Mouse (Mus musculus) CH12.LX (cell line): Measurements from ENCODE around the gene Mroh3. TPM values are rescaled to one million over a fixed set of nuclear protein-coding genes. Genes with fewer than 3 reads are reported as not detected.
A peak's percentile ranks its signal among the peaks of the same experiment; 100 is the strongest.

Experiments used
- DNase-seq: peaks from one replicate; pipeline ENCODE4 v3.0.0-alpha.2; 2013; ENCODE audit errors: extremely low read depth
- H3K27ac ChIP-seq: 2 replicates; pipeline ENCODE4 v1.5.1; 2012; ENCODE audit warnings: low read depth, mild to moderate bottlenecking, control low read depth, moderate library complexity; ENCODE audit not compliant: insufficient read depth
- H3K27me3 ChIP-seq: replicated peaks from 2 replicates; pipeline ENCODE3; 2012; ENCODE audit warnings: inconsistent platforms
- H3K36me3 ChIP-seq, 2 experiments: replicated peaks in 1 of 2; 2 replicates each; pipeline versions ENCODE3 to v1.6.1; 2012; ENCODE audit warnings: inconsistent platforms in 1 of 2, low read length in 1 of 2, mild to moderate bottlenecking in 1 of 2, mixed read lengths in 1 of 2, moderate library complexity in 1 of 2; ENCODE audit not compliant: control insufficient read depth in 1 of 2, insufficient read depth in 1 of 2
- H3K4me1 ChIP-seq, 2 experiments: 2 replicates each; pipeline ENCODE4 v1.6.1; 2012; ENCODE audit warnings: inconsistent platforms in 1 of 2, moderate library complexity in 1 of 2; ENCODE audit not compliant: insufficient read depth in 2 of 2, control insufficient read depth in 1 of 2
- H3K4me2 ChIP-seq: 2 replicates; pipeline ENCODE4 v1.6.1; 2012; ENCODE audit warnings: low read depth, mild to moderate bottlenecking, control low read depth; ENCODE audit not compliant: poor library complexity, insufficient read depth, severe bottlenecking
- H3K4me3 ChIP-seq, 3 experiments: fragments of 150-350 bp in 1 of 3; sonication (generic) in 1 of 3; replicated peaks in 1 of 3; 2 replicates each; pipeline versions ENCODE3 to v1.5.1; 2011 to 2012; ENCODE audit warnings: low read depth in 2 of 3, low read length in 2 of 3, mild to moderate bottlenecking in 2 of 3, moderate library complexity in 2 of 3, control low read depth in 1 of 3, improper control_type of control experiment in 1 of 3, inconsistent platforms in 1 of 3, mixed read lengths in 1 of 3; ENCODE audit not compliant: poor library complexity in 1 of 3
- H3K79me2 ChIP-seq: replicated peaks from 2 replicates; pipeline ENCODE4 v1.6.1; 2012; ENCODE audit warnings: mild to moderate bottlenecking, moderate library complexity; ENCODE audit not compliant: control insufficient read depth, poor library complexity, insufficient read depth, severe bottlenecking; ENCODE audit errors: extremely low read depth
- H3K9ac ChIP-seq: 2 replicates; pipeline ENCODE4 v1.6.1; 2012; ENCODE audit warnings: low read depth, mild to moderate bottlenecking, control low read depth, moderate library complexity; ENCODE audit not compliant: insufficient read depth
- H3K9me3 ChIP-seq: replicated peaks from 2 replicates; pipeline ENCODE3; 2012; ENCODE audit warnings: low read length, inconsistent platforms, mixed read lengths
- CHD2 ChIP-seq: IDR thresholded peaks from 2 replicates; pipeline ENCODE4 v1.6.1; 2011; ENCODE audit warnings: low read length, improper control_type of control experiment
- CTCF ChIP-seq, 2 experiments: IDR thresholded peaks in 1 of 2; conservative IDR thresholded peaks in 1 of 2; 2 replicates each; pipeline ENCODE4 v1.5.1; 2011 to 2012; ENCODE audit warnings: low read depth in 2 of 2, low read length in 2 of 2, improper control_type of control experiment in 1 of 2, inconsistent platforms in 1 of 2, mild to moderate bottlenecking in 1 of 2, moderate library complexity in 1 of 2
- E2F4 ChIP-seq: IDR thresholded peaks from 2 replicates; pipeline ENCODE4 v1.6.1; 2011; ENCODE audit warnings: low read depth, low read length, improper control_type of control experiment; ENCODE audit not compliant: insufficient replicate concordance
- ETS1 ChIP-seq: conservative IDR thresholded peaks from 2 replicates; pipeline ENCODE4 v1.6.1; 2012; ENCODE audit warnings: low read depth, mild to moderate bottlenecking, inconsistent platforms, low read length, improper control_type of control experiment, moderate library complexity
- GABPA ChIP-seq: IDR thresholded peaks from 2 replicates; pipeline ENCODE4 v1.6.1; 2012; ENCODE audit warnings: low read depth, low read length, improper control_type of control experiment, inconsistent platforms; ENCODE audit not compliant: insufficient replicate concordance
- HCFC1 ChIP-seq: IDR thresholded peaks from 2 replicates; pipeline ENCODE4 v1.6.1; 2012; ENCODE audit warnings: low read depth, mild to moderate bottlenecking, inconsistent platforms, low read length, improper control_type of control experiment
- IRF4 ChIP-seq: IDR thresholded peaks from 2 replicates; pipeline ENCODE4 v1.6.1; 2014; ENCODE audit warnings: low read depth, mild to moderate bottlenecking, inconsistent platforms, low read length, improper control_type of control experiment
- JUN ChIP-seq: IDR thresholded peaks from 2 replicates; pipeline ENCODE4 v1.6.1; 2011; ENCODE audit warnings: low read depth, mild to moderate bottlenecking, low read length, improper control_type of control experiment, moderate library complexity; ENCODE audit not compliant: insufficient read depth
- JUND ChIP-seq: conservative IDR thresholded peaks from 2 replicates; pipeline ENCODE4 v1.6.1; 2011; ENCODE audit warnings: low read depth, low read length, improper control_type of control experiment
- KAT2A ChIP-seq: IDR thresholded peaks from 2 replicates; pipeline ENCODE4 v1.6.1; 2012; ENCODE audit warnings: low read length, improper control_type of control experiment, inconsistent platforms; ENCODE audit not compliant: insufficient replicate concordance
- MAFK ChIP-seq: IDR thresholded peaks from 2 replicates; pipeline ENCODE4 v1.6.1; 2011; ENCODE audit warnings: low read length, improper control_type of control experiment; ENCODE audit not compliant: insufficient replicate concordance
- MAZ ChIP-seq: IDR thresholded peaks from 2 replicates; pipeline ENCODE4 v1.6.1; 2012; ENCODE audit warnings: low read depth, mild to moderate bottlenecking, inconsistent platforms, low read length, improper control_type of control experiment, moderate library complexity
- MEF2A ChIP-seq: IDR thresholded peaks from 2 replicates; pipeline ENCODE4 v1.6.1; 2014; ENCODE audit warnings: low read depth, mild to moderate bottlenecking, inconsistent platforms, low read length, improper control_type of control experiment, borderline replicate concordance
- MXI1 ChIP-seq: IDR thresholded peaks from 2 replicates; pipeline ENCODE4 v1.6.1; 2011; ENCODE audit warnings: mild to moderate bottlenecking, low read depth, low read length, improper control_type of control experiment
- MYC ChIP-seq: IDR thresholded peaks from 2 replicates; pipeline ENCODE4 v1.6.1; 2011; ENCODE audit warnings: low read depth, mild to moderate bottlenecking, improper control_type of control experiment, low read length
- PAX5 ChIP-seq: IDR thresholded peaks from 2 replicates; pipeline ENCODE4 v1.6.1; 2012; ENCODE audit warnings: low read length, inconsistent platforms, mixed read lengths
- POLR2A ChIP-seq: IDR thresholded peaks from 2 replicates; pipeline ENCODE4 v1.6.1; 2011; ENCODE audit warnings: low read depth, mild to moderate bottlenecking, improper control_type of control experiment, low read length
- RAD21 ChIP-seq: IDR thresholded peaks from 2 replicates; pipeline ENCODE4 v1.6.1; 2011; ENCODE audit warnings: low read depth, mild to moderate bottlenecking, low read length, improper control_type of control experiment, moderate library complexity
- RCOR1 ChIP-seq: conservative IDR thresholded peaks from 2 replicates; pipeline ENCODE4 v1.6.1; 2012; ENCODE audit warnings: low read depth, mild to moderate bottlenecking, inconsistent platforms, low read length, improper control_type of control experiment
- TCF12 ChIP-seq: IDR thresholded peaks from 2 replicates; pipeline ENCODE4 v1.6.1; 2014; ENCODE audit warnings: low read depth, mild to moderate bottlenecking, inconsistent platforms, low read length, improper control_type of control experiment
- UBTF ChIP-seq: IDR thresholded peaks from 2 replicates; pipeline ENCODE4 v1.6.1; 2012; ENCODE audit warnings: low read depth, mild to moderate bottlenecking, inconsistent platforms, low read length, improper control_type of control experiment, moderate library complexity
- USF1 ChIP-seq: IDR thresholded peaks from 2 replicates; pipeline ENCODE4 v1.6.1; 2014; ENCODE audit warnings: low read depth, mild to moderate bottlenecking, inconsistent platforms, low read length, improper control_type of control experiment
- USF2 ChIP-seq: conservative IDR thresholded peaks from 2 replicates; pipeline ENCODE4 v1.6.1; 2011; ENCODE audit warnings: low read depth, low read length, improper control_type of control experiment
- ZC3H11A ChIP-seq: IDR thresholded peaks from 2 replicates; pipeline ENCODE4 v1.6.1; 2012; ENCODE audit warnings: low read depth, mild to moderate bottlenecking, inconsistent platforms, low read length, improper control_type of control experiment
- ZNF384 ChIP-seq: IDR thresholded peaks from 2 replicates; pipeline ENCODE4 v1.6.1; 2012; ENCODE audit warnings: low read depth, low read length, improper control_type of control experiment, inconsistent platforms
- dilution Hi-C: fragments of 300-500 bp; cut with MboI; formaldehyde crosslinking; loops from 2 replicates; pipeline ENCODE4 v1.14.3; 2020; ENCODE audit warnings: low sequenced_read_pairs; ENCODE audit not compliant: extremely low pct_unique_long_range_greater_than_20kb, extremely low pct_ligation_motif_present
- in situ Hi-C: fragments of 300-500 bp; cut with MboI; formaldehyde crosslinking; loops from 3 replicates; pipeline ENCODE4 v1.14.3; 2019; ENCODE audit warnings: low sequenced_read_pairs, low pct_ligation_motif_present, low pct_unique_long_range_greater_than_20kb, mixed read lengths
- polyA plus RNA-seq: library from polyadenylated mRNA; unstranded; fragments of >175 nt; gene quantifications from 2 replicates; pipeline ENCODE4 v1.2.1, GENCODE M21; 2012; ENCODE audit warnings: low read depth; ENCODE audit not compliant: insufficient read length
- total RNA-seq, 2 experiments: library from RNA; depleted of rRNA; stranded (reverse); fragments of 300-350 nt in 1 of 2; fragments of >200 nt in 1 of 2; gene quantifications; 2 replicates each; pipeline ENCODE4 v1.2.3; 2012 to 2014

The Mroh3 gene
- total and polyA plus RNA-seq, 3 experiments: not detected

GRCm38 (mm10) chr1:136135046-136135445, 77.6 kb downstream of the Mroh3 start (continued):
- TF ChIP-seq E2F4 (no peak), HCFC1 (peak; percentile 61), IRF4 (peak; percentile 49; the same call in 1 of the 2 replicates), USF2 (no peak), GABPA (no peak), ETS1 (peak; percentile 75), MEF2A (peak; percentile 53; the same call in 1 of the 2 replicates), UBTF (no peak), ZC3H11A (no peak), KAT2A (no peak), PAX5 (no peak), MYC (peak; percentile 33; the same call in 1 of the 2 replicates), RAD21 (peak; percentile 29)

DNA sequence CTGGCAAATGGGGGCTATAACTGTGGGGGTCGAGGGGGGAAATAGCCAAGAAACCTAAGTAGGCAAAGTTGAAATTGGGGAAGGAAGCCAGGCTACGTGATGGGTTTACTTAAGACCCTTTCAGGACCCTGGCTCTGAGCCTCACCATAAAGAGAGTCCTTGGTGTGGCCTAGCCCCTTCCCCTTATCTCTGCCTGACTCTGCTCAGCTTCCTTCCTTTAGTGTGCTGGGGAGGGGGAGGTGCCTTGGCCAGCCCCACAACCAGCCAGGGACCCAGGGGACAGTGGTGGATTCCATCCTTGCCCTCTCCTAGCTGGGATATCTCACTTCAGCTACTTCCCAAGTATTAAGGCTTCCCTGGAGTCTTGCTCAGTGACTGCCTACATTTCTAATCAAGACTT, 78.1 kb downstream of the Mroh3 start:
- peak overlapping the region; percentile 68 for H3K4me2 ChIP-seq
- H3K36me3 ChIP-seq: peaks cover 0 to 4% of the 10 kb centered on the region in 2 experiments

More for the DNA sequence above, 78.1 kb downstream of the Mroh3 start:
- Histone ChIP-seq H3K4me3 (no peak overlapping the region), H3K9ac (peak overlapping the region; percentile 51), H3K4me1 (peaks cover 43 to 76% of the 10 kb centered on the region in 2 experiments), H3K27me3 (no peaks in the 10 kb centered on the region), H3K79me2 (peaks cover 34% of the 10 kb centered on the region), H3K27ac (peak overlapping the region; percentile 84), H3K9me3 (no peaks in the 10 kb centered on the region)
- TF ChIP-seq USF1 (no peak), MAFK (no peak), MAZ (no peak), MXI1 (no peak), POLR2A (no peak), KAT2A (no peak), ZNF384 (no peak), TCF12 (no peak), CTCF (conservative IDR thresholded peaks at IDR 0.05 in 1 of 2, IDR thresholded peaks at IDR 0.05 in 1 of 2; ENCODE audit: low read depth in 2 of 2, low read length in 2 of 2) (no peak), JUND (no peak), RCOR1 (no peak), JUN (no peak), E2F4 (no peak), MEF2A (no peak), CHD2 (no peak), ZC3H11A (no peak)
- dilution Hi-C loops (no loop called here), in situ Hi-C loops (loop anchor here (10.0 kb wide), 1 partner anchor 370 kb away; the partner anchor contains the start of gene Phlda3)
- DNase-seq: no peak
